Mouse (Mus musculus) ES-CJ7 (cell line): ENCODE data around the gene Slc27a2.

Experiments
- DNase-seq: peaks from one replicate; pipeline ENCODE4 v3.0.0; 2011; ENCODE audit warnings: low read depth, low spot score

The Slc27a2 gene

GRCm38 (mm10) chr2:126552357-126553290 is at the start of gene Slc27a2:
TSS of gene Slc27a2 (plus strand) at chr2:126552407.
- peak; percentile 82 for DNase-seq

- DNase-seq = no peak
Observed at GRCm38 (mm10) chr2:126505156-126505555, 47.1 kb upstream of the Slc27a2 start.

DNA sequence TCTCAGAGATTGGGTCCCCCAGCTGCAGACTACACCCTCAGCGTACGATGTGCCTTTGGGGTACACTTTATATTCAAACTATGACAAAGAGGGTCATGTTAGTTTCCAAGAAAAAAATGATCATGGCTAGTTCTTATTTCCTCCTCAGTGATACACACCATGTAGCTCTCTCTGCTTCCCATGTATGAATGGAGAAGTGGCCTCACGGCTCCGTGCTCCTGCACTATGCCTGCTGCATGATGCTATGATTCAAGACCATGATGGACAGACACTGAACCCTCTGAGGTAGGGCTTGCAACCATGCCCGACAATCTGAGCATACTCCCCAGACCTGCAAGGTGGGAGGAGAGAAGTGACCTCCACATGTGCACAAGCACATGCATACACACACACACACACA is 44.7 kb upstream of the Slc27a2 start:
- no peak for DNase-seq

- no peak for DNase-seq
Observed at GRCm38 (mm10) chr2:126508228-126508627, 44.0 kb upstream of the Slc27a2 start.

DNA sequence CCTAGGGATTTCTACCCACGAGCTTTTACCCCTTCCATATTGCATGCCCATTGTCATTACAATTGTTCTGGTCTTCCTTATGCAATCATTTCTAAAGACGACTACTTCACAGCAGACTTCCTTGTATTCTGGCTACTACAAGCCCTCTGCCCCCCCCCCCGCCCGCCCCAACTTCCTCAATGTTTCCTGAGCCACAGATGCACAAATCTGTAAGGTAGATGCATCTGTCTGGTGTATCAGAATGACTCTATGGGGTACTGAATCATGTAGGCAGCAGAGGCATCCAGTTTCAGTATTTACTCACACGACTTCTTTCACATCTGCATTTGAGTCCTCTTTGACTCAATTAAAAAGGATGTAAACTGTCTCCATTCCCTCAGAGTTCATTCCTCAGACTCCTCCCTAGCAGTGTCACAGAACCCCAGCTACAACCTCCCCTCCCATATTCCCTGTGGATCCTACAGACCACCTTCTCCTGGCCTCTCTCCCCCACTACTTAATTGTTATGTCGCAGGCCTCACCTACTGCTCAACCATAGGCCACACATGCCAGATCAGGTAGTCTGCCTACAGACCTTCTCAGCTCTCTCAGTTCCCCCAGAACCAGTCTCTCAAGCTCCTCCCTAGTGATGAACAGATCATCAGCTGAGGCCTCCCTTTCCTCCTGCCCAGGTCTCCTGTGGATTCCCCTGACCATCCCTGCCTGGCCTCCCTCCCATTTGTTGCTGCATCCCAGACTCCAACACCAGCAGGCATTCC is 37.0 kb upstream of the Slc27a2 start:
- no peak for DNase-seq

GRCm38 (mm10) chr2:126519872-126520581 is 32.2 kb upstream of the Slc27a2 start:
- no peak for DNase-seq

DNA sequence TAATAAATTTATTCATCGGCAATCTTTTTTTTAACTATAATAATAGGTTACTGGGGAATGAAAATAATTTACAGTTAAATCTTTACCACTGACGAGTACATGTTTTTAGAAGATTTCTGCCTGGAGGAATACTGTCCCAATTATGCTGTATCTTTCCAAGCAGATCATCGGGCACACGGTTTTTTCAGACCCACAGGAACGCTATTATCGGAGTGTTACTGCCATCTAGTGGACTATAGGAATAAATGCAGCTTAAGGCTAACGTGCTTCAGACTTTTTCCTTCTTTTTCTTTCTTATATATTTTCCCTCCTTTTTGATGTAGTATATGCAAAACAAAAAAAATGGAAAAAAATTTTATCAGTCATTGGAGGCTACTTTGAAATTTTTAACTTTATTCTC is 31.4 kb upstream of the Slc27a2 start:
- peak; percentile 66 for DNase-seq

GRCm38 (mm10) chr2:126521471-126521870 is 30.7 kb upstream of the Slc27a2 start:
- no peak for DNase-seq

DNA sequence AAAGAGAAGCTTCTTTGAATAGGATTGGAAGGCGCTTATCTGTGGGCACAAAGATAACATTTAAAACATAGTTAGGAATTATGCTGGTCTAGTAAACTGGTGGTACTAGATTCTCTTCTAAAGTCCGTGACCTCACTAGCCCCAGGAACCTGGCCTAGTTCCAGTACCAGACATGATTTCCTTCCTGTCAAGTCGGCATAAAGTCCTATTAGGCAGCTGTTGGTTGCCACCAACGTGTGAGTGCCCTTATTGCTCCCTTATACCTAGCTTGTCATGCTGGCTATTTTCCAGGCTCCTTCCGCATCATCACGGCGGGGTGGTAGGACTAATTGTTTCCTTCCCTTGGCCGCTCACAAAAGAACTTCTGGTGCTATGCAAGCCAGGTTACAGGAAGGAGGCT is 30.2 kb upstream of the Slc27a2 start:
- DNase-seq = no peak

DNA sequence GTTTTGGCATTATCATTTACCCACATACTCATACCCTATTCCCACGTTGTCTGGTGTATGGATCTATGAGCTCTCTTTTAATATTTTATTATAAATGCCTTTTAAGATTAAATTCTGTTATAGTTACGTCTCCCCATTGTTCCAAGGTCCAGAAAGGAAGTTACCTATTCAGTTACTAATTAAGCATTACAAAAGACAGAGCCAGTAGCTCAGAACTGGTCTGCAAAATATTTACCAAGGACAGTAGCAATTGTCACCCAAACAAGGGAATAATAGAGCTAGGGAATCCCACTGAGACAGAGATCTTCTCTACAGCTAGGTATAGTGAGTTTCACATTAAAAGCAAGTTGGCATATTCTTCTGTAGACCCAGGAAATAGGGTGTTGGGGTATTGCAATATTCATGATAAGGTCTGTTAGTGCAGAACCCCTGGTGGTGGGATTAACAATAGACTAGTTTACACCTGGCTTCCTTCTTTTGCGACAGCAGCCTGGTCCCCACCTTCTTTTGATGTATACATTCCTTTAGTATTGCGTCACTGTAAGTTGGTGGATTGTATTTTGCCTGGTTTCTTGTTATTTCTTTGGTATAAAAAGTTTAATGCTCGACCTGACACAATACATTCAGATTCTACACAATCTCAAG is 29.0 kb upstream of the Slc27a2 start:
- DNase-seq = peak; percentile 66

DNA sequence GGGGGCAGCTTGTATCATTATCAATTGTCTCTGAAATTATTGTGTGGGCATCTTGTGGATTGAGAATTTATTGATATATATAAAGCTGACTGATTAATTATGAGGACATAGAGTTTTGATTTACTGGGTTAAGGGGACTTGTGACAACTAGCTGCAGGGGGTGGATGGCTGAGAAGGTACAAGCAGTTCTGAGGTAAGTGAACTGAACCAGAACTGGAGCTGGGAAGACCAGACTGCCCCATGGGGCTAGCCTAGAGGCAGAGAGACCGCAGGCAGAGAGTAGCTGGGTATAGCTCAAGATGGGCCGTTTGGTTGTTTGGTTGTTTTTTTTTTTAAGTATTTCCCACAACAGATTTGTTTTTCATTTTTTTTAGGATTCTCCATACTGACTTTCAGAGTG is 27.9 kb upstream of the Slc27a2 start:
- no peak for DNase-seq

DNA sequence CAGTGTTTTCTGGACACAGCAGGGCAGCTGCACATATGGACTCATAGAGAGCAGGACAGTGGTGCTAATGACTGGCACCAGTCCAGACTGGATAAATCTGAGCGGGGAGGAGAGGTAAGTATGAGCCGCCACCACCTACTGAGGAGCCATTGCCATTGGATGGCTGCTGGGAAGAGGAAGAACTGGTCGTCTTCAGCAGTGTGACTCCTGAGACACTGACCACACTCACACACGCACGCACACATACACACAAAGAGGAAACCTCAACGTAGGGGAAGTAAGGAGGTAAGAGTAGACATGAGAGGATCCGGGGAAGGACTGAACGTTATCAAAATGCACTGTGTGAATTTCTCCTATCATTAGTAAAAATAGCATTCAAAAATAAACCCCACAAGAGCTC is 24.7 kb upstream of the Slc27a2 start:
- DNase-seq = no peak

DNA sequence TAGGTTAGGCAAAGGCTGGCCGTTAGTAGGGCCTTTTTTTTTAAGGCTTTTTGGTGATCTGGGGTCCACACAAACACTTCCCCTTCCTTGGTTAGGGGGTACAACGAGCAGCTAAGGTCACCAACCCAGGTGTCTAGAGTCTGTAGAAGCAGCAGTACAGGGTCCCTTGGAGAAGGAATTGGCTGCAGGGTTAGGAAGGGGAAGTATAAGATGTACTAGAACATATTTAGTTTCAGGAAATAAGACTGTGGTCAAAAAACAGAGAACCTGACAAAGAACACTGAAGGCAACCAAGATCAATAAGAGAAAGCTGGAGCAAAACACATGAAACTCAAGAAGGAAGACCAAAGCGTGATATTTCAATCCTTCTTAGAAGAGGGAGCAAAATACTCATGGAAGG is 21.6 kb upstream of the Slc27a2 start:
- no peak for DNase-seq

- no peak for DNase-seq
Observed at GRCm38 (mm10) chr2:126537654-126538053, 14.6 kb upstream of the Slc27a2 start.

DNA sequence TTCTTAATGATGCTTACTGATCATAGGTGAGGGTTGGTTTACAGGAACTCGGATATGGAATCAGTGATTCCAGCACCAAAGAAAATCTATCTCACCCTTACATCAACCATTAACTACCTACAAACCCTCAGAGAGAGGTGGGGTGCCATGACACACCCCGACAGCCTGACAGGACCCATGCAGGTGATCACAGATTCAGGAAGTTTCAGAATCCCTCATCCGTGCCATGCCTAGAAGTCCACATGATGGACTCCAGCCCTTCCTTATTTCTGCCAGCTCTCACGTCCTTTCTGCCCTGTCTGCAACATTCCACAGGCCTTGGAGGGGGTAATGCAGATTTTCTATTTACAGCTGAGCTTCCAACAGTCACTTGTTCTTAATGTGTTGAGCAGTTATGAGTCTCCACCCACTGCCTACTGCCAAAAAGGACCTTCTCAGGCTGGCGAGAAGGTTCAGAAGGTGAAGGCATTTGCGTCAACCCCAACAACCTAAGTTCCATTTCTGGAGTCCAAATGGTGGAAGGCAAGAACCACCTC is 11.7 kb upstream of the Slc27a2 start:
- DNase-seq = no peak

DNA sequence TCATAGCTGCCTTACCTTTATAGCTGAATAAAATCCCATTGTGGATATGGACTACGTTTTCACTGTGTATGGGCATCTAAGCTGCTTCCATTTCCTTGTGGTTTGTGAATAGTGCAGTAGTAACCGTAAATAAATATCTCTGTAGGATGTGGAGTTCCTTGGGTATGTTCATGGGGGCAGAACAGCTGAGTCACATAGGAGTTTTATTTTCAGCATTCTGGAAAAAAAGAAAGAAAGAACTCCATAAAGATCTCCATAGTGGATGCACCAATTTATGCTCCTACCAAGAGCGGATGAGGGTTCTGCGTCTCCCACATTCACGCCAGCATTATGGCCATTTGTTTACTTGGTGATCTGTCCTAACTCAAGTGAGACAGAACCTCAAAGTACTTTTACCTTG is 10.0 kb upstream of the Slc27a2 start:
- no peak for DNase-seq

GRCm38 (mm10) chr2:126545297-126545696 is 6.9 kb upstream of the Slc27a2 start:
- no peak for DNase-seq

GRCm38 (mm10) chr2:126546392-126546791 is 5.8 kb upstream of the Slc27a2 start:
- DNase-seq = no peak

DNA sequence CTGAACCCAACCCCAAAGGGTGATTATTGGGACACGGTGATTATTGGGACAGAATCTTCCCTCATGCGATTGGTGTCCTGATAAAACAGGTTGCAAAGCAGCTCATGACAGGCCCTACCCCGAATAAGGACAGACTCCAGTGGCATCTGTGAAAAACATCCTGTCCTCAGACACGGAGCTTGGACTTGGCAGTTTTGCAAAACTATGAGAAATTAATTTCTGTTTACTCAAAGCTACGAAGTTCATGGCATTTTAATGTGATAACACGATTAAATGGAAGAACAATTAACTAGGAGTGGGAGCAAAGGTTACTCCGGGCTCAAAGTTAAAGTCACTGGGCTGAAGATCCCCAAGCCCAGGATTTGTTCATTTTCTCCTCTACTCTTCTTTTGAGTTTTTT is 2.5 kb upstream of the Slc27a2 start:
- DNase-seq = no peak

GRCm38 (mm10) chr2:126551244-126551890 is 840 bp upstream of the Slc27a2 start:
- DNase-seq = no peak

GRCm38 (mm10) chr2:126551896-126552295 is 311 bp upstream of the Slc27a2 start:
- no peak for DNase-seq
